Mouse (Mus musculus) ES-E14 (cell line): Measurements from ENCODE around the gene Agpat1. TPM values are rescaled to one million over a fixed set of nuclear protein-coding genes. Genes with fewer than 3 reads are reported as not detected.

Source experiments
- DNase-seq: peaks from one replicate; pipeline ENCODE4 v3.0.0-alpha.2; 2013; ENCODE audit warnings: low read depth, low spot score
- H3K27ac ChIP-seq: 2 replicates; pipeline ENCODE4 v1.5.1; 2012; ENCODE audit warnings: low read depth, mild to moderate bottlenecking, low read length, moderate library complexity, mixed read lengths; ENCODE audit not compliant: poor library complexity, insufficient read depth, severe bottlenecking
- H3K36me3 ChIP-seq: 2 replicates; pipeline ENCODE4 v1.6.1; 2012; ENCODE audit warnings: mild to moderate bottlenecking, low read length, moderate library complexity, mixed read lengths; ENCODE audit not compliant: control insufficient read depth, poor library complexity, insufficient read depth, severe bottlenecking
- H3K4me1 ChIP-seq, 2 experiments: fragments of 150-350 bp in 1 of 2; sonication (generic) in 1 of 2; 2 replicates each; pipeline ENCODE4 v1.6.1; 2012; ENCODE audit warnings: low read length in 2 of 2, mild to moderate bottlenecking in 1 of 2, mixed read lengths in 1 of 2; ENCODE audit not compliant: control insufficient read depth in 2 of 2, insufficient read depth in 2 of 2, poor library complexity in 1 of 2
- H3K4me3 ChIP-seq, 2 experiments: fragments of 150-350 bp in 1 of 2; sonication (generic) in 1 of 2; 2 replicates each; pipeline ENCODE4 v1.5.1; 2012; ENCODE audit warnings: low read length in 2 of 2, low read depth in 1 of 2, mild to moderate bottlenecking in 1 of 2, mixed read lengths in 1 of 2; ENCODE audit not compliant: insufficient read depth in 1 of 2, poor library complexity in 1 of 2, severe bottlenecking in 1 of 2
- H3K9ac ChIP-seq: 2 replicates; pipeline ENCODE4 v1.6.1; 2012; ENCODE audit warnings: low read depth, mild to moderate bottlenecking, low read length, mixed read lengths; ENCODE audit not compliant: poor library complexity, insufficient read depth, severe bottlenecking
- H3K9me3 ChIP-seq: fragments of 150-350 bp; sonication (generic); 2 replicates; pipeline ENCODE4 v1.6.1; 2012; ENCODE audit warnings: low read depth, mild to moderate bottlenecking, low read length; ENCODE audit not compliant: control insufficient read depth, insufficient read depth
- CHD2 ChIP-seq: IDR thresholded peaks from 2 replicates; pipeline ENCODE4 v1.6.1; 2014; ENCODE audit warnings: mild to moderate bottlenecking, low read depth, low read length, inconsistent platforms
- HCFC1 ChIP-seq: IDR thresholded peaks from 2 replicates; pipeline ENCODE4 v1.6.1; 2012; ENCODE audit warnings: low read length, inconsistent platforms, borderline replicate concordance; ENCODE audit not compliant: insufficient read depth
- MAFK ChIP-seq: IDR thresholded peaks from 2 replicates; pipeline ENCODE4 v1.6.1; 2014; ENCODE audit warnings: mild to moderate bottlenecking, low read depth, low read length, inconsistent platforms; ENCODE audit not compliant: insufficient read depth
- ZC3H11A ChIP-seq: IDR thresholded peaks from 2 replicates; pipeline ENCODE4 v1.6.1; 2012; ENCODE audit warnings: low read depth, mild to moderate bottlenecking, inconsistent platforms, low read length, borderline replicate concordance
- ZNF384 ChIP-seq: IDR thresholded peaks from 2 replicates; pipeline ENCODE4 v1.6.1; 2012; ENCODE audit warnings: low read depth, low read length, inconsistent platforms
- in situ Hi-C, 2 experiments: fragments of 600-800 bp; cut with MboI; formaldehyde crosslinking; loops; one replicate each; pipeline ENCODE4 v1.15.1; 2025; ENCODE audit warnings: low sequenced_read_pairs in 2 of 2, inconsistent platforms in 1 of 2; ENCODE audit not compliant: unreplicated experiment in 2 of 2
- total RNA-seq: library from RNA; depleted of rRNA; stranded (reverse); fragments of 300-350 nt; gene quantifications from 2 replicates; pipeline ENCODE4 v1.2.3, GENCODE M21; 2012

Gene Agpat1
- total RNA-seq, 1 experiment: 62.7 TPM

GRCm38 (mm10) chr17:34564003-34564421 is 40.0 kb upstream of the Agpat1 start, which contains the start of gene Notch4:
Gene Notch4, plus strand, starts transcription at chr17:34564268.
- no peaks in the 10 kb centered on the region for H3K9me3 ChIP-seq
- H3K4me1 ChIP-seq: peaks cover 16 to 32% of the 10 kb centered on the region in 2 experiments
- H3K4me3 ChIP-seq: peak within 1 kb of the TSS; percentile 37 to 53
- no peak for TF ChIP-seq CHD2
- no peak for TF ChIP-seq HCFC1
- TF ChIP-seq ZNF384: no peak
- TF ChIP-seq ZC3H11A: no peak
- no peak for TF ChIP-seq MAFK
- peak; percentile 82 for DNase-seq
- peaks cover 2% of the 10 kb centered on the region; the same call in 1 of the 2 replicates for H3K36me3 ChIP-seq
- peak within 1 kb of the TSS; percentile 59 for H3K27ac ChIP-seq
- in situ Hi-C loops: no loop called here
- peak within 1 kb of the TSS; percentile 57 for H3K9ac ChIP-seq

GRCm38 (mm10) chr17:34564796-34565195 is 39.3 kb upstream of the Agpat1 start:
- DNase-seq: no peak
- in situ Hi-C loops: no loop called here
- TF ChIP-seq ZC3H11A: no peak
- TF ChIP-seq MAFK: no peak
- TF ChIP-seq ZNF384: no peak
- TF ChIP-seq HCFC1: no peak
- TF ChIP-seq CHD2: no peak
- Histone ChIP-seq H3K9ac (peak overlapping the region; percentile 42; the same call in 1 of the 2 replicates), H3K4me1 (peaks cover 16 to 30% of the 10 kb centered on the region in 2 experiments), H3K9me3 (no peaks in the 10 kb centered on the region), H3K27ac (no peak overlapping the region), H3K36me3 (peaks cover 2% of the 10 kb centered on the region; the same call in 1 of the 2 replicates), H3K4me3 (peak overlapping the region; percentile 37 to 53; a peak in 3 of 4 replicates)

- no peak overlapping the region for H3K27ac ChIP-seq
- DNase-seq: no peak
- TF ChIP-seq HCFC1: no peak
- no peak for TF ChIP-seq CHD2
- no peak for TF ChIP-seq ZC3H11A
- TF ChIP-seq MAFK: no peak
- no peak for TF ChIP-seq ZNF384
- H3K4me1 ChIP-seq: peaks cover 9 to 20% of the 10 kb centered on the region in 2 experiments
- no peak overlapping the region for H3K4me3 ChIP-seq
- H3K36me3 ChIP-seq: peaks cover 2% of the 10 kb centered on the region; the same call in 1 of the 2 replicates
- in situ Hi-C loops: no loop called here
- no peak overlapping the region for H3K9ac ChIP-seq
- H3K9me3 ChIP-seq: no peaks in the 10 kb centered on the region
These were observed 36.8 kb upstream of the Agpat1 start for GRCm38 (mm10) chr17:34567311-34567710.

GRCm38 (mm10) chr17:34568421-34568820 is 35.6 kb upstream of the Agpat1 start:
- DNase-seq: no peak
- in situ Hi-C loops: no loop called here
- TF ChIP-seq CHD2: no peak
- no peak for TF ChIP-seq HCFC1
- no peak for TF ChIP-seq ZC3H11A
- no peak for TF ChIP-seq MAFK
- no peak for TF ChIP-seq ZNF384
- H3K4me1 ChIP-seq: peaks cover 5 to 17% of the 10 kb centered on the region in 2 experiments; a peak in 3 of 4 replicates
- H3K9ac ChIP-seq: no peak overlapping the region
- H3K36me3 ChIP-seq: peaks cover 2% of the 10 kb centered on the region; the same call in 1 of the 2 replicates
- H3K9me3 ChIP-seq: no peaks in the 10 kb centered on the region
- no peak overlapping the region for H3K4me3 ChIP-seq
- no peak overlapping the region for H3K27ac ChIP-seq
